In genomic region chr5:24843841-24844240, GRCm38 (mm10) we compare ENCODE assay signal across 9 mouse cellular contexts. TPM values are rescaled to one million over a fixed set of nuclear protein-coding genes. Genes with fewer than 3 reads are reported as not detected.
A peak's percentile ranks its signal among the peaks of the same experiment; 100 is the strongest.
DNase-seq lines count a peak whose midpoint lies in the region; ATAC-seq and TF ChIP-seq lines count a peak whose summit lies in the region.
"Had no signal": no experiment of that assay in that cellular context is flagged by ENCODE, and none has a peak within 500 bp of the region (broad histone marks: within the 10 kb centered on the region; RNA-seq: fewer than 3 reads in every experiment).

No protein-coding gene starts in this region.

- peak overlapping the region; percentile 68; the same call in 1 of the 2 replicates for H3K9ac ChIP-seq in intestine, embryonic 16.5 days (ENCODE audit: low read depth, low read length)
- no peak overlapping the region for H3K9ac ChIP-seq in intestine, embryonic 15.5 days
- H3K9ac ChIP-seq in midbrain, embryonic 13.5 days (replicated peaks), result peak overlapping the region; percentile 69

- no peaks in the 10 kb centered on the region for H3K9me3 ChIP-seq in intestine, embryonic 16.5 days (ENCODE audit: control insufficient read depth, low read length)
- H3K9me3 ChIP-seq in intestine, embryonic 15.5 days, result no peaks in the 10 kb centered on the region
- no peaks in the 10 kb centered on the region for H3K9me3 ChIP-seq in midbrain, embryonic 13.5 days

- 82% methylated on average over 5 of the region's 5 CpGs for WGBS in intestine, embryonic 16.5 days
- 87% methylated on average over 5 of the region's 5 CpGs for WGBS in intestine, embryonic 15.5 days
- WGBS in midbrain, embryonic 13.5 days, result 92% methylated on average over 5 of the region's 5 CpGs

- H3K27me3 ChIP-seq in intestine, embryonic 16.5 days (replicated peaks; ENCODE audit: control insufficient read depth, insufficient read depth, low read length), result no peaks in the 10 kb centered on the region
- no peaks in the 10 kb centered on the region for H3K27me3 ChIP-seq in intestine, embryonic 15.5 days (replicated peaks)
- H3K27me3 ChIP-seq in midbrain, embryonic 13.5 days, result no peaks in the 10 kb centered on the region

- ATAC-seq in intestine, embryonic 16.5 days, result no peak
- no peak for ATAC-seq in intestine, embryonic 15.5 days
- no peak for ATAC-seq in midbrain, embryonic 13.5 days
- no peak for ATAC-seq in monocyte, adult 5-6 weeks (replicated peaks; ENCODE audit: insufficient number of reproducible peaks, low FRiP score, low TSS enrichment, poor library complexity, severe bottlenecking)

- peaks cover 20% of the 10 kb centered on the region for H3K4me1 ChIP-seq in intestine, embryonic 16.5 days (ENCODE audit: control insufficient read depth, insufficient read depth, low read length)
- H3K4me1 ChIP-seq in intestine, embryonic 15.5 days (replicated peaks), result peaks cover 8% of the 10 kb centered on the region
- H3K4me1 ChIP-seq in brown adipose tissue, adult 24 weeks (ENCODE audit: control insufficient read depth, insufficient read depth, insufficient read length, low read length), result peaks cover 12% of the 10 kb centered on the region; the same call in 1 of the 2 replicates
- H3K4me1 ChIP-seq in embryonic fibroblast, embryonic 13.5 days (ENCODE audit: control insufficient read depth, insufficient read depth, low read length), result peaks cover 8% of the 10 kb centered on the region
- H3K4me1 ChIP-seq in midbrain, embryonic 13.5 days (replicated peaks), result peaks cover 34% of the 10 kb centered on the region

- H3K4me2 ChIP-seq in intestine, embryonic 16.5 days (ENCODE audit: low read depth, low read length), result no peak overlapping the region
- no peak overlapping the region for H3K4me2 ChIP-seq in intestine, embryonic 15.5 days (replicated peaks)
- no peak overlapping the region for H3K4me2 ChIP-seq in midbrain, embryonic 13.5 days (replicated peaks)

- 0 out of 2 replicates have a peak, but pooled peaks have one; percentile 20 for TF ChIP-seq POLR2A in embryonic fibroblast, embryonic 13.5 days (IDR thresholded peaks at IDR 0.05; ENCODE audit: low read depth, low read length)

- H3K36me3 ChIP-seq in intestine, embryonic 16.5 days (ENCODE audit: control insufficient read depth, insufficient read depth, low read length), result no peaks in the 10 kb centered on the region
- no peaks in the 10 kb centered on the region for H3K36me3 ChIP-seq in intestine, embryonic 15.5 days
- no peaks in the 10 kb centered on the region for H3K36me3 ChIP-seq in midbrain, embryonic 13.5 days

- H3K27ac ChIP-seq in intestine, embryonic 16.5 days (ENCODE audit: low read length), result no peak overlapping the region
- H3K27ac ChIP-seq in intestine, embryonic 15.5 days, result no peak overlapping the region
- H3K27ac ChIP-seq in brown adipose tissue, adult 24 weeks (replicated peaks; ENCODE audit: low read depth, low read length), result peak overlapping the region; percentile 93; the same call in 1 of the 2 replicates
- H3K27ac ChIP-seq in embryonic fibroblast, embryonic 13.5 days (ENCODE audit: insufficient read depth, low read length), result peak overlapping the region; percentile 95; the same call in 1 of the 2 replicates
- no peak overlapping the region for H3K27ac ChIP-seq in midbrain, embryonic 13.5 days

- H3K4me3 ChIP-seq in intestine, embryonic 16.5 days (ENCODE audit: low read length), result no peak overlapping the region
- H3K4me3 ChIP-seq in intestine, embryonic 15.5 days (replicated peaks), result no peak overlapping the region
- no peak overlapping the region for H3K4me3 ChIP-seq in brown adipose tissue, adult 24 weeks (ENCODE audit: insufficient read depth, low read depth, low read length)
- no peak overlapping the region for H3K4me3 ChIP-seq in embryonic fibroblast, embryonic 13.5 days (ENCODE audit: insufficient read depth, low read length)
- H3K4me3 ChIP-seq in midbrain, embryonic 13.5 days (replicated peaks), result no peak overlapping the region

- no peak for TF ChIP-seq CTCF in embryonic fibroblast, embryonic 13.5 days (IDR thresholded peaks at IDR 0.05; ENCODE audit: borderline replicate concordance, insufficient read depth, low read length)

- DNase-seq in urinary bladder, postnatal 14 days (ENCODE audit: low spot score), result no peak
- DNase-seq: adrenal gland, postnatal 36 days; lung, postnatal 4 days had no signal

RNA-seq across cellular contexts. Expression of gene Rheb, which starts 1.4 kb away (rescaled TPM):
- 188 and 199 TPM in 2 replicates for polyA plus RNA-seq in intestine, embryonic 16.5 days (2015; fragmentation: Nextera tagmentation; extraction: Ambion mirVana)
- 209 and 246 TPM in 2 replicates for polyA plus RNA-seq in intestine, embryonic 15.5 days (2015; fragmentation: Nextera tagmentation; extraction: Ambion mirVana)
- polyA plus RNA-seq in brown adipose tissue, adult 24 weeks (2012; ENCODE audit: insufficient read depth, insufficient read length, missing spikeins), result 86.6 and 143 TPM in 2 replicates
- polyA plus RNA-seq in embryonic fibroblast, embryonic 13.5 days (2011; ENCODE audit: insufficient read length, low read depth, missing spikeins), result 147 and 150 TPM in 2 replicates
- polyA plus RNA-seq in midbrain, embryonic 13.5 days (2015; fragmentation: Nextera tagmentation; extraction: Ambion mirVana), result 206 and 221 TPM in 2 replicates
- 87.8 to 119 TPM (median 116 TPM) in 3 replicates for total RNA-seq in monocyte, adult 5-6 weeks (2017)

Comparison
In these comparisons a context has a peak if more than half of its experiments do, and no peak if none do; other contexts are left out.
1. H3K27ac ChIP-seq: peak in brown adipose tissue, adult 24 weeks (single experiment) and embryonic fibroblast, embryonic 13.5 days (single experiment); none in intestine, embryonic 16.5 days (single experiment), intestine, embryonic 15.5 days (single experiment) and midbrain, embryonic 13.5 days (single experiment).